In genomic region chr13:36295848-36296247, GRCm38 (mm10) we compare ENCODE assay signal across 8 mouse cellular contexts.
DNase-seq lines count a peak whose midpoint lies in the region; ATAC-seq and TF ChIP-seq lines count a peak whose summit lies in the region.

No protein-coding gene starts in this region.

- H3K9ac ChIP-seq in liver, adult 2 months (ENCODE audit: low read depth, low read length) = no peak overlapping the region
- H3K9ac ChIP-seq in liver, embryonic 11.5 days (ENCODE audit: low read depth, low read length) = no peak overlapping the region
- H3K9ac ChIP-seq in heart, embryonic 15.5 days = no peak overlapping the region
- no peak overlapping the region for H3K9ac ChIP-seq in midbrain, embryonic 15.5 days

- H3K36me3 ChIP-seq in liver, adult 2 months (ENCODE audit: control insufficient read depth, insufficient read depth, low read length) = no peaks in the 10 kb centered on the region
- no peaks in the 10 kb centered on the region for H3K36me3 ChIP-seq in liver, embryonic 11.5 days (ENCODE audit: control insufficient read depth, insufficient read depth, low read length)
- no peaks in the 10 kb centered on the region for H3K36me3 ChIP-seq in heart, embryonic 15.5 days
- H3K36me3 ChIP-seq in midbrain, embryonic 15.5 days (replicated peaks) = no peaks in the 10 kb centered on the region

- H3K79me2 ChIP-seq in liver, adult 2 months (ENCODE audit: control insufficient read depth, insufficient read depth, low read length) = no peaks in the 10 kb centered on the region

- DNase-seq in liver, adult 2 months (ENCODE audit: extremely low read depth, low read depth, low spot score) = peak; percentile 20
- DNase-seq in liver, embryonic 11.5 days (ENCODE audit: low spot score) = no peak
- peak; percentile 21 for DNase-seq in fat pad, adult 2 months (ENCODE audit: extremely low read depth, low read depth, low spot score)
- DNase-seq in kidney, postnatal 36 days = peak; percentile 48 to 69
- DNase-seq in spleen, postnatal 14 days (ENCODE audit: low spot score in 2 of 2) = no peak
- DNase-seq in spleen, postnatal 4 days (ENCODE audit: low spot score in 2 of 2) = no peak

- H3K4me3 ChIP-seq in liver, adult 2 months (ENCODE audit: insufficient read depth, low read depth, low read length) = no peak overlapping the region
- no peak overlapping the region for H3K4me3 ChIP-seq in liver, embryonic 11.5 days (ENCODE audit: low read depth, low read length)
- 0 out of 2 replicates have a peak overlapping the region, but pooled peaks have one; percentile 7 for H3K4me3 ChIP-seq in heart, embryonic 15.5 days
- no peak overlapping the region for H3K4me3 ChIP-seq in midbrain, embryonic 15.5 days

- H3K4me2 ChIP-seq in liver, embryonic 11.5 days = no peak overlapping the region
- H3K4me2 ChIP-seq in heart, embryonic 15.5 days = peak overlapping the region; percentile 38
- H3K4me2 ChIP-seq in midbrain, embryonic 15.5 days = no peak overlapping the region

- no peak overlapping the region for H3K27ac ChIP-seq in liver, adult 2 months (replicated peaks; ENCODE audit: insufficient read depth, low read depth, low read length)
- no peak overlapping the region for H3K27ac ChIP-seq in liver, embryonic 11.5 days (ENCODE audit: low read depth, low read length)
- peak overlapping the region; percentile 70 for H3K27ac ChIP-seq in heart, embryonic 15.5 days
- no peak overlapping the region for H3K27ac ChIP-seq in midbrain, embryonic 15.5 days

- no peaks in the 10 kb centered on the region for H3K27me3 ChIP-seq in liver, adult 2 months (ENCODE audit: control insufficient read depth, insufficient read depth, low read length)
- H3K27me3 ChIP-seq in liver, embryonic 11.5 days (replicated peaks; ENCODE audit: control insufficient read depth, insufficient read depth, low read length) = no peaks in the 10 kb centered on the region
- H3K27me3 ChIP-seq in heart, embryonic 15.5 days = no peaks in the 10 kb centered on the region
- no peaks in the 10 kb centered on the region for H3K27me3 ChIP-seq in midbrain, embryonic 15.5 days (replicated peaks)

- H3K9me3 ChIP-seq in liver, embryonic 11.5 days (ENCODE audit: control insufficient read depth, low read length) = no peaks in the 10 kb centered on the region
- no peaks in the 10 kb centered on the region for H3K9me3 ChIP-seq in heart, embryonic 15.5 days (replicated peaks)
- no peaks in the 10 kb centered on the region for H3K9me3 ChIP-seq in midbrain, embryonic 15.5 days

- no peak for TF ChIP-seq POLR2A in liver, adult 2 months (IDR thresholded peaks at IDR 0.05; ENCODE audit: extremely low read depth, insufficient read depth, low read length)

- TF ChIP-seq CTCF in liver, adult 2 months (IDR thresholded peaks at IDR 0.05; ENCODE audit: low read depth, low read length) = no peak

- whole genome bisulfite sequencing in liver, adult 2 months = 27% methylated on average over 6 of the region's 6 CpGs
- WGBS in liver, embryonic 11.5 days = 74% methylated on average over 6 of the region's 6 CpGs
- 12% methylated on average over 6 of the region's 6 CpGs for WGBS in heart, embryonic 15.5 days
- 24% methylated on average over 6 of the region's 6 CpGs for WGBS in midbrain, embryonic 15.5 days

- no peaks in the 10 kb centered on the region for H3K4me1 ChIP-seq in liver, adult 2 months (ENCODE audit: control insufficient read depth, insufficient read depth, low read length)
- no peaks in the 10 kb centered on the region for H3K4me1 ChIP-seq in liver, embryonic 11.5 days (replicated peaks; ENCODE audit: control insufficient read depth, insufficient read depth, low read length)
- peaks cover 46% of the 10 kb centered on the region for H3K4me1 ChIP-seq in heart, embryonic 15.5 days (replicated peaks)
- H3K4me1 ChIP-seq in midbrain, embryonic 15.5 days = peaks cover 17% of the 10 kb centered on the region

- ATAC-seq in liver, embryonic 11.5 days (replicated peaks; ENCODE audit: low FRiP score) = no peak
- ATAC-seq in heart, embryonic 15.5 days (replicated peaks; ENCODE audit: insufficient number of reproducible peaks, insufficient read depth, low FRiP score, low read depth) = peak; percentile 76
- ATAC-seq in midbrain, embryonic 15.5 days (replicated peaks) = peak; percentile 32; the same call in 1 of the 2 replicates

Comparison
In these comparisons a context has a peak if more than half of its experiments do, and no peak if none do; other contexts are left out.
1. DNase-seq: peak in liver, adult 2 months (single experiment), fat pad, adult 2 months (single experiment) and kidney, postnatal 36 days (2 of 2); none in liver, embryonic 11.5 days (single experiment), spleen, postnatal 14 days (0 of 2) and spleen, postnatal 4 days (0 of 2).